Mouse (Mus musculus) small intestine, adult 2 months (tissue): ENCODE results near the gene G430095P16Rik. TPM values are rescaled to one million over a fixed set of nuclear protein-coding genes. Genes with fewer than 3 reads are reported as not detected.

Source experiments
- H3K27ac ChIP-seq: fragments of 200-500 bp; 2 replicates; pipeline ENCODE4 v1.5.1; 2012; ENCODE audit warnings: low read depth, low read length, control low read depth, inconsistent platforms; ENCODE audit not compliant: insufficient read depth
- H3K27me3 ChIP-seq: fragments of 200-500 bp; 2 replicates; pipeline ENCODE4 v1.6.1; 2012; ENCODE audit warnings: mild to moderate bottlenecking, moderate library complexity, low read length, inconsistent platforms; ENCODE audit not compliant: control insufficient read depth, insufficient read depth
- H3K36me3 ChIP-seq: fragments of 200-500 bp; 2 replicates; pipeline ENCODE4 v1.6.1; 2012; ENCODE audit warnings: mild to moderate bottlenecking, low read length, control low read depth, inconsistent platforms; ENCODE audit not compliant: control insufficient read depth, insufficient read depth
- H3K4me1 ChIP-seq: fragments of 200-500 bp; 2 replicates; pipeline ENCODE4 v1.6.1; 2012; ENCODE audit warnings: low read length, inconsistent platforms, mixed read lengths; ENCODE audit not compliant: control insufficient read depth, insufficient read depth, insufficient read length
- H3K4me3 ChIP-seq: fragments of 200-500 bp; 2 replicates; pipeline ENCODE4 v1.5.1; 2012; ENCODE audit warnings: low read depth, mild to moderate bottlenecking, control low read depth, inconsistent platforms, low read length, moderate library complexity
- CTCF ChIP-seq: fragments of 200-500 bp; IDR thresholded peaks from 2 replicates; pipeline ENCODE4 v1.5.1; 2012; ENCODE audit warnings: low read depth, mild to moderate bottlenecking, control low read depth, inconsistent platforms, low read length, moderate library complexity, mixed read lengths; ENCODE audit not compliant: insufficient replicate concordance, insufficient read length; ENCODE audit errors: extremely low read depth
- POLR2A ChIP-seq: fragments of 200-500 bp; IDR thresholded peaks from 2 replicates; pipeline ENCODE4 v1.6.1; 2012; ENCODE audit warnings: low read depth, mild to moderate bottlenecking, control low read depth, inconsistent platforms, low read length, moderate library complexity
- WGBS: fragments of 180-500 bp; shearing (Covaris S2); methylation state at CpG from one replicate; pipeline ENCODE4 v1.1.7; 2018; 5-methylcytosine and 5-hydroxymethylcytosine counted together
- polyA plus RNA-seq: library from polyadenylated mRNA; depleted of rRNA; stranded (reverse); fragments of >200 nt; gene quantifications from 2 replicates; pipeline ENCODE4 v1.2.3, GENCODE M21; 2012

Gene G430095P16Rik
- polyA plus RNA-seq, 1 experiment: 0.30 TPM

DNA sequence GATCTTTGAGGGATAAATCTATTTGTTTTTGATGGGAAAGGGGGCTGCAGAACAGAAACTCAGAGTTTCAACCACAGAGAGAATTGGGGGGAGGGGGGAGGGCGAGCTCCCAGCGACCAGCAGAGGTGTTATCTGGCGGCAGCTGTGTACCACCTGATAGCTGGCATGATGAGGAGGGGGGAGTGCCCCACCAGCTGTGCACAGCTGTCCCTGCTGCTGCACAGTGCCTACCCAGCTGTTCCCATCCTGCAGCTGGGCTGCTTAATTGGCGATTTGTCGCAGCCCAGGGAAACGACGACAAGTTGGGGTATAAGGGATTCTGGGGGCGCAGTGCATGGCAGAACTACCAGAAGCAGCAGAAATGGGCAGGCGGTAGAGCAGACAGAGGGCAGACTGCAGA lies 1.9 kb downstream of the G430095P16Rik start:
- Histone ChIP-seq H3K4me3 (no peak overlapping the region), H3K27me3 (no peaks in the 10 kb centered on the region), H3K27ac (no peak overlapping the region), H3K36me3 (peaks cover 18% of the 10 kb centered on the region), H3K4me1 (peaks cover 19% of the 10 kb centered on the region)
- WGBS: 73% methylated on average over 9 of the region's 9 CpGs
- TF ChIP-seq CTCF (no peak), POLR2A (no peak)

DNA sequence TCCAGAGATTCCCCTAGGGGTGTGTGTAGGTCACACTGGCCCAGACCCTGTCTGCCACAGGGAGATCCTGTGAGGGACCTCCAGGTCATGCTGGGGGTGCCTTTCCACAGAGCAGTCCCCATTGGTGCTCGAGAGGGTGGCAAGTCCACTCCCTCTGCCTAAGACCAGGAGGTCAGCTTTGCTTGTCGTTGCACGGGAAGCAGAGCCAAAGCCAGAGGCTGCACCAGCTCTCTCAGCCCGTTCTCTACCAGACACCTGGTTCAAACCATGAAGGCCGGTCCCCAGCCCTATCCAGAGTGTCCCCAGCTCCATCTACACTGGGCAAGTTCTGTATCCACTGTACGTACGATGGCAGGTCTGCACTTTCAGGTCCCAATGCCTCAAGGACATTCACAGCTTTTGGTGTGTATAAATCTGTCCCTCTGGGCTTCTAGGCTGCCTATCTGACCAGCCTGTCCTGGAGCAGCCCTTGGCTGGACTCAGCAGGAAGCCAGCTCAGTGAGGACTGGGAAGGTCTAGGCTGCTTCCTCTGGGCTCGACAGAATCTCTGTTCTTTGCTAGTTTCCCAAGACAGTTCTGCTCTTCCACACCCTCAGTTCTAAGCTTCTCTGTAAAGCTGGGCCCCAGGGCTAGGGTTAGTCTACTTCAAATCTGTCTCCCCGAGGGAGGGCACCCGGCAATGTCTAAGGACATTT lies 2.6 kb downstream of the G430095P16Rik start:
- TF ChIP-seq POLR2A (no peak), CTCF (no peak)
- peaks cover 11% of the 10 kb centered on the region for H3K36me3 ChIP-seq
- no peaks in the 10 kb centered on the region for H3K27me3 ChIP-seq
- no peak overlapping the region for H3K27ac ChIP-seq
- peaks cover 24% of the 10 kb centered on the region for H3K4me1 ChIP-seq
- H3K4me3 ChIP-seq: no peak overlapping the region
- 73% methylated on average over 10 of the region's 10 CpGs for WGBS

DNA sequence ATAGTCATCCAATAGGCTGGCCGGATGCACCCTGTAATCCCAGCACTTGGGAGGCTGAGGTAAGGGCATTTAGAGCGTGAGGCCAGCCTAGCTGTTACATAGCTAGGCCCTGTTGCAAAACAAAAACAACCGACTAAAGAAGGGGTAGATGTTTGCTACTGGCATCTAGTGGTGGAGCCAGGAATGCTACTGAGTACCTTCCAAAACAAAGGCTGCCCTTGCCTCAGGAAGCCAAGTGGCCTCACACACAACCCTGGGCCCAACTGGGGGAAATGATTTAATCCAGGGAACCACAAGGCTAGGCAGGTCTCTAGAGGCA lies 3.1 kb downstream of the G430095P16Rik start:
- H3K27ac ChIP-seq: no peak overlapping the region

DNA sequence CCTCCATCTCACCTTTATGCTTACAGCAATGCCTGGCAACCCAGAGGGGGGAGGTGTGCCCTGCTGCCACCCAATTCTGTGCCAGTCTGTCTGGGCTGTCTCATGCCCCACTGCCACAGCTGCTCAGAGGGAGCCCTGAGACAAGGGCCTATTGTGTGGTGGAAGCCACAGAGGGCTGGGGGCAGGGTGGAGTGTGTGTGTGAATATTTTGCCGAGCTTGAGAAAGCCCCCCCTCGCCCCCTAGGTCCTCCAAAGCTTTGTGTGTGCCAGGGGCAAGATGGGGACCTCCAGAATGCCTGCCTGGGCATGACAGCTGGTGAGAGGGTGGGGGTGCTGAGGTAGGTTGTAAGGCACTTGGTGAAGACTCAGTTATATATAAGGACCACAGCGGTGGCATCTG lies 5.7 kb downstream of the G430095P16Rik start:
- TF ChIP-seq POLR2A (no peak), CTCF (no peak)
- H3K36me3 ChIP-seq: peaks cover 7% of the 10 kb centered on the region
- H3K4me3 ChIP-seq: no peak overlapping the region
- 63% methylated on average over 3 of the region's 3 CpGs for WGBS
- no peaks in the 10 kb centered on the region for H3K27me3 ChIP-seq
- no peak overlapping the region for H3K27ac ChIP-seq
- H3K4me1 ChIP-seq: peaks cover 37% of the 10 kb centered on the region

More for the DNA sequence above, 3.1 kb downstream of the G430095P16Rik start:
- Histone ChIP-seq H3K4me3 (no peak overlapping the region), H3K36me3 (peaks cover 10% of the 10 kb centered on the region), H3K4me1 (peaks cover 29% of the 10 kb centered on the region), H3K27me3 (no peaks in the 10 kb centered on the region)
- TF ChIP-seq POLR2A (no peak), CTCF (no peak)
- 49% methylated on average over 3 of the region's 3 CpGs for WGBS

DNA sequence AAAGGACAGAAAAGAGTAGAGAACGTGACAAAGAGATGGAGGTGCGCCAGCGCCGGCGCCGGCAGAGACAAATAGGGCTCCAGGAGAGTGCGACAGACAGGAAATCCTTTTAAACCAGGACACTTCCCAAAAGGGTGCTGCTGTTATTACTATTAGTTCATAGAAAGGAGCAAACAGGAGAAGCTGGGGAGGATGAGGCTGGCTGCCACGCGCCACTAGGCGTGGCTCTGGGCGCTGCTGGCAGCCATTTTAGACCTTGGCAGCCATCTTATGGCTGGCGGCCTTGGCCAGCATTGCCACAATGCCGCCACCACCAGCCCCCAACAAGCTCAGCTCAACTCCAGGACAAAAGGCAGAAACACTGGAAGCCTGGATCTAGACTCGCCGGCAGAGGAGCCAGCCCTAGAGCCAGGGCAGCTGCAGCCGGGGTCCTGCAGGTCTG lies 7.1 kb downstream of the G430095P16Rik start:
- Histone ChIP-seq H3K27ac (peak overlapping the region; percentile 21; the same call in 1 of the 2 replicates), H3K4me3 (no peak overlapping the region), H3K4me1 (peaks cover 31% of the 10 kb centered on the region), H3K36me3 (peaks cover 7% of the 10 kb centered on the region), H3K27me3 (no peaks in the 10 kb centered on the region)
- no peak for TF ChIP-seq CTCF
- TF ChIP-seq POLR2A: no peak
- 88% methylated on average over 16 of the region's 16 CpGs for WGBS

DNA sequence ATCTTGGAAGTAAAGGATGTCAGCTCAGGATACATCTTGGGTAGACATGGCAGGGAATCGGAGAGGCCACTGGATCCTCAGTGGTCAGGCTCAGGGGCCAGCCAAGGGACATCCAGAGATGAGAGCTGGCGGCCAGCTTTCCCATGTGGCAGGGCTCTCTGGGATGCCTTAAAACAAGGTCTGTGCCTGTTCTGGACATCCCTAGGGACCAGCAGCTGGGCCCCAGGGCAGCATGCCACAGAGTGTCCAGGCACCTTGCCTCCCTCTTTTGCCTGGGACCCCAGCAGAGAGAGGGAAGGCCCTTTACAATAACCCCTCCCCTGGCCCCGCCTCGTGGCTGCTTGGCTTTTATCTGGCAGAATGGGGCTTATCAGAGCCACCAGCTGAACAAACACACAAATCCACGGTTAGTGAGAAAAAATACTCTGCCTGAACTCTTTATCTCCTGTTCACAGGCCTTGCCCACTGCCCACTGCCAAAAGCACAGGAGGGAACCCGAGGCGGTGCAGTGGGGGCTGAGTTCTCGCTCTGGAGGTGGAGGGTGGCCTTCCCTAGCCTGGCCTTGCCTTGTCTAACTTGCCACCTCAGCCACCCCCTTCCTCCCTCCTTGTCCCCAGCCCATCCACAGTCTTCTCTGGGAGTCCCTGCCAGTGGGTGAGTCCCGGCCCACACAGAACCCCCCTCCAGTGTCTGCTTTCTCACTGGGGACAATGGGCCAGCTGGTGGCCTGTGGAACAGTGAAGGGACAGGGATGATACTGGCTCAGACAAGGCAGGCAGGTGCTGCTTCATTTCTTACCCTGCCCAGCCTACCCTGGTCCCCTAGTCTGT lies 7.9 kb downstream of the G430095P16Rik start:
- H3K27ac ChIP-seq: peak overlapping the region; percentile 23; the same call in 1 of the 2 replicates
- TF ChIP-seq CTCF (no peak), POLR2A (no peak)
- no peaks in the 10 kb centered on the region for H3K27me3 ChIP-seq
- H3K36me3 ChIP-seq: peaks cover 7% of the 10 kb centered on the region
- no peak overlapping the region for H3K4me3 ChIP-seq
- peaks cover 31% of the 10 kb centered on the region for H3K4me1 ChIP-seq
- WGBS: 28% methylated on average over 9 of the region's 9 CpGs
